Mouse (Mus musculus) ES-E14 (cell line): ENCODE data around the gene Jmjd6. TPM values are rescaled to one million over a fixed set of nuclear protein-coding genes. Genes with fewer than 3 reads are reported as not detected.

ENCODE experiments used
- DNase-seq: peaks from one replicate; pipeline ENCODE4 v3.0.0-alpha.2; 2013; ENCODE audit warnings: low read depth, low spot score
- H3K27ac ChIP-seq: 2 replicates; pipeline ENCODE4 v1.5.1; 2012; ENCODE audit warnings: low read depth, mild to moderate bottlenecking, low read length, moderate library complexity, mixed read lengths; ENCODE audit not compliant: poor library complexity, insufficient read depth, severe bottlenecking
- H3K36me3 ChIP-seq: 2 replicates; pipeline ENCODE4 v1.6.1; 2012; ENCODE audit warnings: mild to moderate bottlenecking, low read length, moderate library complexity, mixed read lengths; ENCODE audit not compliant: control insufficient read depth, poor library complexity, insufficient read depth, severe bottlenecking
- H3K4me1 ChIP-seq, 2 experiments: fragments of 150-350 bp in 1 of 2; sonication (generic) in 1 of 2; 2 replicates each; pipeline ENCODE4 v1.6.1; 2012; ENCODE audit warnings: low read length in 2 of 2, mild to moderate bottlenecking in 1 of 2, mixed read lengths in 1 of 2; ENCODE audit not compliant: control insufficient read depth in 2 of 2, insufficient read depth in 2 of 2, poor library complexity in 1 of 2
- H3K4me3 ChIP-seq, 2 experiments: fragments of 150-350 bp in 1 of 2; sonication (generic) in 1 of 2; 2 replicates each; pipeline ENCODE4 v1.5.1; 2012; ENCODE audit warnings: low read length in 2 of 2, low read depth in 1 of 2, mild to moderate bottlenecking in 1 of 2, mixed read lengths in 1 of 2; ENCODE audit not compliant: insufficient read depth in 1 of 2, poor library complexity in 1 of 2, severe bottlenecking in 1 of 2
- H3K9ac ChIP-seq: 2 replicates; pipeline ENCODE4 v1.6.1; 2012; ENCODE audit warnings: low read depth, mild to moderate bottlenecking, low read length, mixed read lengths; ENCODE audit not compliant: poor library complexity, insufficient read depth, severe bottlenecking
- H3K9me3 ChIP-seq: fragments of 150-350 bp; sonication (generic); 2 replicates; pipeline ENCODE4 v1.6.1; 2012; ENCODE audit warnings: low read depth, mild to moderate bottlenecking, low read length; ENCODE audit not compliant: control insufficient read depth, insufficient read depth
- CHD2 ChIP-seq: IDR thresholded peaks from 2 replicates; pipeline ENCODE4 v1.6.1; 2014; ENCODE audit warnings: mild to moderate bottlenecking, low read depth, low read length, inconsistent platforms
- HCFC1 ChIP-seq: IDR thresholded peaks from 2 replicates; pipeline ENCODE4 v1.6.1; 2012; ENCODE audit warnings: low read length, inconsistent platforms, borderline replicate concordance; ENCODE audit not compliant: insufficient read depth
- MAFK ChIP-seq: IDR thresholded peaks from 2 replicates; pipeline ENCODE4 v1.6.1; 2014; ENCODE audit warnings: mild to moderate bottlenecking, low read depth, low read length, inconsistent platforms; ENCODE audit not compliant: insufficient read depth
- ZC3H11A ChIP-seq: IDR thresholded peaks from 2 replicates; pipeline ENCODE4 v1.6.1; 2012; ENCODE audit warnings: low read depth, mild to moderate bottlenecking, inconsistent platforms, low read length, borderline replicate concordance
- ZNF384 ChIP-seq: IDR thresholded peaks from 2 replicates; pipeline ENCODE4 v1.6.1; 2012; ENCODE audit warnings: low read depth, low read length, inconsistent platforms
- in situ Hi-C, 2 experiments: fragments of 600-800 bp; cut with MboI; formaldehyde crosslinking; loops; one replicate each; pipeline ENCODE4 v1.15.1; 2025; ENCODE audit warnings: low sequenced_read_pairs in 2 of 2, inconsistent platforms in 1 of 2; ENCODE audit not compliant: unreplicated experiment in 2 of 2
- total RNA-seq: library from RNA; depleted of rRNA; stranded (reverse); fragments of 300-350 nt; gene quantifications from 2 replicates; pipeline ENCODE4 v1.2.3, GENCODE M21; 2012

Gene Jmjd6
- total RNA-seq, 1 experiment, result 78.1 TPM

- Histone ChIP-seq H3K36me3 (no peaks in the 10 kb centered on the region), H3K9ac (no peak overlapping the region), H3K4me1 (peaks cover 0 to 12% of the 10 kb centered on the region in 2 experiments; a peak in 2 of 4 replicates), H3K27ac (no peak overlapping the region), H3K4me3 (no peak overlapping the region), H3K9me3 (no peaks in the 10 kb centered on the region)
- DNase-seq, result peak; percentile 74
- in situ Hi-C loops, result loop anchor here in 1 of 2 experiments (25.0 kb wide), 1 partner anchor 171 kb away; the partner anchor contains the start of gene Rhbdf2
- TF ChIP-seq HCFC1, result no peak
- no peak for TF ChIP-seq MAFK
- peak; percentile 63; the same call in 1 of the 2 replicates for TF ChIP-seq ZNF384
- peak; percentile 90 for TF ChIP-seq ZC3H11A
- no peak for TF ChIP-seq CHD2
These were observed 35.2 kb downstream of the Jmjd6 start for GRCm38 (mm10) chr11:116807938-116808606.

GRCm38 (mm10) chr11:116807526-116807925 is 35.7 kb downstream of the Jmjd6 start:
- peaks cover 0 to 9% of the 10 kb centered on the region in 2 experiments; a peak in 2 of 4 replicates for H3K4me1 ChIP-seq
- H3K9ac ChIP-seq, result no peak overlapping the region
- H3K4me3 ChIP-seq, result no peak overlapping the region
- in situ Hi-C loops, result loop anchor here in 1 of 2 experiments (25.0 kb wide), 1 partner anchor 170 kb away; the partner anchor contains the start of gene Rhbdf2
- H3K9me3 ChIP-seq, result no peaks in the 10 kb centered on the region
- H3K36me3 ChIP-seq, result no peaks in the 10 kb centered on the region
- no peak for DNase-seq
- TF ChIP-seq MAFK (no peak), CHD2 (no peak), HCFC1 (no peak), ZC3H11A (no peak), ZNF384 (no peak)
- H3K27ac ChIP-seq, result no peak overlapping the region

DNA sequence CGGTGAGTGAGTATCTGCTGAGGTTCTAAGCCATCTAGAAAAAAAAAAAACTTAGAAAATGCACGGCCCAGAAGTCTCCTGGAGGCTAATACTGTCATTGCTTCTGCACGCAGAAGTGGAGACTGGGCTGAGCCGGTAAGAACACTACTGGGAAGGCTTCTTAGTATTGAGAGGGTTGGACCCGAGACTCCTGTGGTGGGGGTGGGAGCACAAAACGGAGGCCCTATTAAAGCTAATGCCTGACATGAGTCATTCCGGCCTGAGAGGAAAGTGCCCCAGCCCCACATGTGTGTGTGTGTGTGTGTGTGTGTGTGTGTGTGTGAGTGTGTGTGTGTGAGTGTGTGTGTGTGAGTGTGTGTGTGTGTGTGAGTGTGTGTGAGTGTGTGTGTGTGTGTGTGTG is 36.1 kb downstream of the Jmjd6 start:
- in situ Hi-C loops, result loop anchor here in 1 of 2 experiments (25.0 kb wide), 1 partner anchor 170 kb away; the partner anchor contains the start of gene Rhbdf2
- Histone ChIP-seq H3K4me3 (no peak overlapping the region), H3K27ac (no peak overlapping the region), H3K4me1 (peaks cover 0 to 10% of the 10 kb centered on the region in 2 experiments; a peak in 2 of 4 replicates), H3K9me3 (no peaks in the 10 kb centered on the region), H3K9ac (no peak overlapping the region), H3K36me3 (no peaks in the 10 kb centered on the region)
- no peak for TF ChIP-seq ZC3H11A
- no peak for TF ChIP-seq CHD2
- 0 out of 2 replicates have a peak, but pooled peaks have one; percentile 36 for TF ChIP-seq ZNF384
- TF ChIP-seq MAFK, result no peak
- no peak for DNase-seq

- H3K4me3 ChIP-seq, result no peak overlapping the region
- no peak for TF ChIP-seq ZC3H11A
- no peak for TF ChIP-seq CHD2
- no peak for TF ChIP-seq ZNF384
- no peak for TF ChIP-seq MAFK
- TF ChIP-seq HCFC1, result no peak
- no peaks in the 10 kb centered on the region for H3K9me3 ChIP-seq
- H3K9ac ChIP-seq, result no peak overlapping the region
- H3K27ac ChIP-seq, result no peak overlapping the region
- DNase-seq, result no peak
- in situ Hi-C loops, result loop anchor here in 1 of 2 experiments (25.0 kb wide), 1 partner anchor 169 kb away; the partner anchor contains the start of gene Rhbdf2
- no peaks in the 10 kb centered on the region for H3K36me3 ChIP-seq
- peaks cover 0 to 10% of the 10 kb centered on the region in 2 experiments; a peak in 2 of 4 replicates for H3K4me1 ChIP-seq
These were observed 36.8 kb downstream of the Jmjd6 start for GRCm38 (mm10) chr11:116806136-116807071.
